Mouse (Mus musculus) hindbrain, embryonic 16.5 days (tissue): ENCODE measurements around the gene Trim28. TPM values are rescaled to one million over a fixed set of nuclear protein-coding genes. Genes with fewer than 3 reads are reported as not detected.

Source experiments
- ATAC-seq: fragments of 200-750 bp; cut with Nextera tagmentation; 2 replicates; pipeline ENCODE4 v1.8.0; 2017; ENCODE audit warnings: moderate TSS enrichment, moderate library complexity
- H3K27ac ChIP-seq: fragments of 300-500 bp; sonication (generic); 2 replicates; pipeline ENCODE4 v1.5.1; 2014; ENCODE audit warnings: low read depth, mild to moderate bottlenecking, control low read depth, low read length, moderate library complexity
- H3K27me3 ChIP-seq: fragments of 300-500 bp; sonication (generic); replicated peaks from 2 replicates; pipeline ENCODE4 v1.6.1; 2014; ENCODE audit warnings: low read length; ENCODE audit not compliant: control insufficient read depth, insufficient read depth
- H3K36me3 ChIP-seq: fragments of 300-500 bp; sonication (generic); 2 replicates; pipeline ENCODE4 v1.6.1; 2014; ENCODE audit warnings: mild to moderate bottlenecking, low read length, moderate library complexity, mixed read lengths; ENCODE audit not compliant: control insufficient read depth, insufficient read depth
- H3K4me1 ChIP-seq: fragments of 300-500 bp; sonication (generic); 2 replicates; pipeline ENCODE4 v1.6.1; 2014; ENCODE audit warnings: low read depth, low read length; ENCODE audit not compliant: control insufficient read depth, insufficient read depth
- H3K4me2 ChIP-seq: fragments of 300-500 bp; sonication (generic); 2 replicates; pipeline ENCODE4 v1.6.1; 2014; ENCODE audit warnings: mild to moderate bottlenecking, low read length, control low read depth, moderate library complexity
- H3K4me3 ChIP-seq: fragments of 300-500 bp; sonication (generic); 2 replicates; pipeline ENCODE4 v1.5.1; 2014; ENCODE audit warnings: mild to moderate bottlenecking, low read length, control low read depth, moderate library complexity
- H3K9ac ChIP-seq: fragments of 300-500 bp; sonication (generic); 2 replicates; pipeline ENCODE4 v1.6.1; 2014; ENCODE audit warnings: low read depth, mild to moderate bottlenecking, control low read depth, low read length, moderate library complexity
- H3K9me3 ChIP-seq: fragments of 300-500 bp; sonication (generic); 2 replicates; pipeline ENCODE4 v1.6.1; 2014; ENCODE audit warnings: mild to moderate bottlenecking, low read length, moderate library complexity; ENCODE audit not compliant: control insufficient read depth
- WGBS: fragments of 180-500 bp; shearing (Covaris S2); extraction: QIAGEN DNeasy Blood & Tissue Kit; methylation state at CpG from one replicate; pipeline ENCODE4 v1.1.7; 2014; 5-methylcytosine and 5-hydroxymethylcytosine counted together
- polyA plus RNA-seq: library from polyadenylated mRNA; unstranded; fragments of >200 nt; fragmentation: Nextera tagmentation; extraction: Ambion mirVana; gene quantifications from 2 replicates; pipeline ENCODE4 v1.2.1, GENCODE M21; 2015

Gene Trim28
- polyA plus RNA-seq, 1 experiment from 2014 or later, result 165 TPM

DNA sequence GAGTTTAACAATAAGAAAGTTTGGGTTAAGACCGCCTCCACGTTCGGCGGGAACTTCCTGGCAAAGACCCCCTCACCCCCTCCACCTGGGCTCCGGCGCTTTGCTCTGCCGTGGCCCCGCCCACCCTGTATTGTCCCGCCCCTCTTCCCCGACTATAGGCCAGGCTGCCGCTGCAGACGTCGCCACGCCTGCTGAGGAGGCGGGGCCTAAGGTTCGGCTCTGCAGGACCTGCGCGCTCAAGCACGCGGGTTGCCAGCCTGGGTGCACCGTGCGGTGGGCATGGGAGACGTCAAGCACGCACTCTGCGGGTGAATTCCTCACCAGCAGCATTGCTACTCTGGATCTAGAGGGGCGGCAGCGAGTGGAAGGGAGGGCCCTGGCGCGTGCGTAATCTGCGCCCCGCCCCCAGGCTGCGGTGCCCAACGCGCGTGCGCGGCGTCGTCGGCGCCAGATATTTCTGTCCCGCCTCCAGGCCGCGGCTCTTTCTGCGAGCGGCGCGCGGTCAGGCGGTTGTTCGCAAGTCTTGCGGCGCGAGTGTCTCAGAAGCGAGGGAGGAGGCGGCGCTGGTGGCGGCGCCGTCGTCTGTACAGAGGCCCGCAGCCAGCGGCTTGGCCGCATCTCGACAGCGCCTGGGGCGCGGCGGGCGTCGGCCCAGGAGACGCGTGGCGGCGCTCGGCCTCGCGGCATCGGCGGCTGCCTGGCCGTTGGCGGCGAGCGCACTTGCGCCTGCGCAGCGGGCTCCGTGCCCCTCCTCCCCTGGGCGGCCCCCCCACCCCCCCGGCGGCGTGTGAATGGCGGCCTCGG is 25.2 kb downstream of the Trim28 start:
- peak; percentile 88 for ATAC-seq
- Histone ChIP-seq H3K9me3 (no peaks in the 10 kb centered on the region), H3K36me3 (peaks cover 28% of the 10 kb centered on the region), H3K4me3 (peak overlapping the region; percentile 62), H3K4me2 (peak overlapping the region; percentile 98), H3K4me1 (peaks cover 31% of the 10 kb centered on the region), H3K9ac (peak overlapping the region; percentile 85), H3K27ac (peak overlapping the region; percentile 99), H3K27me3 (no peaks in the 10 kb centered on the region)
- 0% methylated on average over 73 of the region's 95 CpGs for whole genome bisulfite sequencing

DNA sequence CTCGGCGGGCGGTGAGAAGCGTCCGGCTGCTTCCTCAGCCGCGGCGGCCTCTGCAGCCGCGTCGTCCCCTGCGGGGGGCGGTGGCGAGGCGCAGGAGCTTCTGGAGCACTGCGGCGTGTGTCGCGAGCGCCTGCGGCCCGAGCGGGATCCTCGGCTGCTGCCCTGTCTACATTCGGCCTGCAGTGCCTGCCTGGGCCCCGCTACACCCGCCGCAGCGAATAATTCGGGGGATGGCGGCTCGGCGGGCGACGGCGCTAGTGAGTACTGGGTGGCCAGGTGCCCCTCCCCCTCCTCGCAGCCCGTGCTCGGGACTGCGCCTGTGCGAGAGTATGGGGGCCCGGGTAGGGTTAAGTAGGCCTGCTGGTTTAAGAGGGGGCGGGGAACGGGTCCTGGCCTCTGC is 25.9 kb downstream of the Trim28 start:
- 0% methylated on average over 28 of the region's 44 CpGs for WGBS
- Histone ChIP-seq H3K9ac (peak overlapping the region; percentile 85), H3K36me3 (peaks cover 35% of the 10 kb centered on the region), H3K9me3 (no peaks in the 10 kb centered on the region), H3K4me2 (peak overlapping the region; percentile 98), H3K4me1 (peaks cover 31% of the 10 kb centered on the region), H3K27me3 (no peaks in the 10 kb centered on the region), H3K4me3 (peak overlapping the region; percentile 62), H3K27ac (peak overlapping the region; percentile 99)
- peak; percentile 63 for ATAC-seq

DNA sequence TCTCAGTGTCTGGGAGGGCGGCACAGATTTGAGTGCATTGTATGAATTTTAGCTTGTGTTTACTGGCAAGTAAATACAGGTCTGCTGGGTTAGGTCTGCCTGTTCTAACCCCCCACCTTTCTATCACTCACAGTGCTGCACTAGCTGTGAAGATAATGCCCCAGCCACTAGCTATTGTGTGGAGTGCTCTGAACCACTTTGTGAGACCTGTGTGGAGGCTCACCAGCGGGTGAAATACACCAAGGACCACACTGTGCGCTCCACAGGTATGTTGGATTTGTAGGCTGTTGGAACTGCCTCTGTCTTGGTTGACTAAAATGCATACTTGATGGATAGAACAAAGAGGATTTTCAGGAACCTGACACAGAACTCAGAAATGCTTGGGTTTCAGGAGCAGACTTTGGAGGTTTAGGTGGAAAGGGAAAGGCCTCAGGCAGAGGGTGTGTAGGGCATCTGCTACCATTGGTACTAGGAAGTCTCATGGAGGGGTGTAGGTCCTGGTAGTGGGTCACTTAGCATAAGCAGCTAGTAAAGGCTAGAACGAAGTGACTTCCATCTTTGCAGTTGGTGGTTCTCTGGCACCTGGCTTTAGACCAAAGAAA is 26.7 kb downstream of the Trim28 start:
- Histone ChIP-seq H3K9ac (peak overlapping the region; percentile 85), H3K4me1 (peaks cover 31% of the 10 kb centered on the region), H3K4me3 (peak overlapping the region; percentile 62), H3K36me3 (peaks cover 43% of the 10 kb centered on the region), H3K27me3 (no peaks in the 10 kb centered on the region), H3K4me2 (peak overlapping the region; percentile 98), H3K27ac (peak overlapping the region; percentile 99), H3K9me3 (no peaks in the 10 kb centered on the region)
- no peak for ATAC-seq
- WGBS, result 29% methylated on average over 4 of the region's 4 CpGs

DNA sequence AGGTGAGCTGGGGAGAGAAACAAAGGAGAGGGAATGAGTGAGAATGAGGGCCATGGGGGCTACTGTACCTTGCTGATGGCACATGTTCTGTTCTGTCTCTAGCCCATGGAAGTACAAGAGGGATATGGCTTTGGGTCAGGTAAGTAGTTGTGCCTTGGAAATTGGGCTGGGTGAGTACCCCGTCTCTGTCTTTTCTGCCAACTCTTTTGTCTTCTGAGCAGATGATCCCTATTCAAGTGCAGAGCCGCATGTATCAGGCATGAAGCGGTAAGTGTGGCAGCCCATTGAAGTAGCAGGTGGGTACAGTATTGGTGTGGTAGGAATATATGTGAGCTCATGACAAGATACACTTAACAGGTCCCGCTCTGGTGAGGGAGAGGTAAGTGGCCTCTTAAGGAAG is 30.1 kb downstream of the Trim28 start:
- 88% methylated on average over 4 of the region's 4 CpGs for WGBS
- H3K9ac ChIP-seq, result no peak overlapping the region
- H3K36me3 ChIP-seq, result peaks cover 64% of the 10 kb centered on the region

DNA sequence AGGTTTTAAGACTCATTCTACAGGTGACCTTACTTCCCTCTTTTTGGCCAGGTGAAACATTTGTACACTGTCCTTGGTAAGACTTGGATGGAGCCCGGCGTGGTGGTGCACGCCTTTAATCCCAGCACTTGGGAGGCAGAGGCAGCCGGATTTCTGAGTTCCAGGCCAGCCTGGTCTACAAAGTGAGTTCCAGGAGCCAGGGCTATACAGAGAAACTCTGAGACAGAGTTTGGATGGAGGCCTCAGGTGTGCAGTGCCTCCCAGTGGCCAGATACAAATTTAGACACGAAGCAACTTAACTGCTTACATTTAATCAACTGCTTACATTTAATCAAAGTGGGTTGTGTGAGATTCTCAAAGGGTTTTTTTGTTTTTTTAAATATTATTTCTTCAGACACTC is 32.2 kb downstream of the Trim28 start:
- no peak for ATAC-seq
- H3K9me3 ChIP-seq, result no peaks in the 10 kb centered on the region
- no peaks in the 10 kb centered on the region for H3K27me3 ChIP-seq
- no peak overlapping the region for H3K9ac ChIP-seq
- 71% methylated on average over 5 of the region's 5 CpGs for WGBS
- H3K36me3 ChIP-seq, result peaks cover 75% of the 10 kb centered on the region
- H3K4me1 ChIP-seq, result peaks cover 30% of the 10 kb centered on the region
- no peak overlapping the region for H3K27ac ChIP-seq
- H3K4me3 ChIP-seq, result no peak overlapping the region
- H3K4me2 ChIP-seq, result no peak overlapping the region

More for the DNA sequence above, 30.1 kb downstream of the Trim28 start:
- ATAC-seq, result no peak
- no peak overlapping the region for H3K4me2 ChIP-seq
- no peaks in the 10 kb centered on the region for H3K27me3 ChIP-seq
- H3K4me3 ChIP-seq, result no peak overlapping the region
- no peaks in the 10 kb centered on the region for H3K9me3 ChIP-seq
- no peak overlapping the region for H3K27ac ChIP-seq
- H3K4me1 ChIP-seq, result peaks cover 29% of the 10 kb centered on the region

DNA sequence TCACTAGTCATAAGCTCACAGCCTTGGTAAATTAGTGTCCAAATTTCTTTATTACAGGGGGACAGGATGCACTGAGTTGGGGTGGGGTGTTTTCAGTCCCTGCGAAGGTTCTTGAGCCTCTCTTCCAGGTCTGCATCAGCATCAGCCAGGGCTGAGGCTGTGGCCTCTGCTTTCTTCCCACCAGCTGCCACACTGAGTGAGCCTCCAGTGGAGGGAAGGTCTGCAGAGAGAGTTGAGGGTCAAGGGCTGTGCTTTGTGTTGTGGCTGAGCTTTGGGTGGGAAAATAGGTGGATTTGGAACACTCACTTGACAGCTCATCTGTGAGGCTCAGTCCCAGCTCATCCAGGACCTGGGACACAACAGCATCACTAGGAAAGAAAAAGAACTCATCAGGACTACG is 33.1 kb downstream of the Trim28 start:
- Histone ChIP-seq H3K36me3 (peaks cover 70% of the 10 kb centered on the region), H3K4me1 (peaks cover 30% of the 10 kb centered on the region), H3K9me3 (no peaks in the 10 kb centered on the region), H3K9ac (no peak overlapping the region), H3K4me3 (no peak overlapping the region), H3K27me3 (no peaks in the 10 kb centered on the region), H3K4me2 (no peak overlapping the region), H3K27ac (no peak overlapping the region)
- WGBS, result 86% methylated on average over 2 of the region's 2 CpGs
- no peak for ATAC-seq

DNA sequence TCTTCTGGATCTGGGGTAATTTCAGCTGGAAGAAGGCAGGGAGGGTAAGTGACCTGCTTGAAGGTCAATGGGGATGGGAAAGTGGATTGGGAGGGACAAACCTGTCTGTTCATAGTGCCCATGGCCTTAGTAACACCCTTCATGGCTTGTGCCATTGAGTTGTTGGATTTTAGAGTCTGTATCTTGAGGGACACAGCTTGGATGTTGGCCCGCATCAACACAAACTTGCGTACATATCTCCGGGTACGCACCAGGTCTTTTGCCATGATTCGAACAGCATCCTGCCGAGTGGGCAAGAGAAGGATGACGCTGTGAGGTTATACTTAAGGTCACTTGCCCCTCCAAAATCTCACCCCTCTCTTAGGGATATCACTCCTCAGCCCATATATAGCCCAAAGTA is 33.6 kb downstream of the Trim28 start:
- Histone ChIP-seq H3K9me3 (no peaks in the 10 kb centered on the region), H3K27me3 (no peaks in the 10 kb centered on the region), H3K4me2 (no peak overlapping the region), H3K9ac (no peak overlapping the region), H3K36me3 (peaks cover 64% of the 10 kb centered on the region), H3K4me3 (no peak overlapping the region), H3K4me1 (peaks cover 29% of the 10 kb centered on the region), H3K27ac (no peak overlapping the region)
- ATAC-seq, result no peak
- WGBS, result 93% methylated on average over 7 of the region's 7 CpGs

DNA sequence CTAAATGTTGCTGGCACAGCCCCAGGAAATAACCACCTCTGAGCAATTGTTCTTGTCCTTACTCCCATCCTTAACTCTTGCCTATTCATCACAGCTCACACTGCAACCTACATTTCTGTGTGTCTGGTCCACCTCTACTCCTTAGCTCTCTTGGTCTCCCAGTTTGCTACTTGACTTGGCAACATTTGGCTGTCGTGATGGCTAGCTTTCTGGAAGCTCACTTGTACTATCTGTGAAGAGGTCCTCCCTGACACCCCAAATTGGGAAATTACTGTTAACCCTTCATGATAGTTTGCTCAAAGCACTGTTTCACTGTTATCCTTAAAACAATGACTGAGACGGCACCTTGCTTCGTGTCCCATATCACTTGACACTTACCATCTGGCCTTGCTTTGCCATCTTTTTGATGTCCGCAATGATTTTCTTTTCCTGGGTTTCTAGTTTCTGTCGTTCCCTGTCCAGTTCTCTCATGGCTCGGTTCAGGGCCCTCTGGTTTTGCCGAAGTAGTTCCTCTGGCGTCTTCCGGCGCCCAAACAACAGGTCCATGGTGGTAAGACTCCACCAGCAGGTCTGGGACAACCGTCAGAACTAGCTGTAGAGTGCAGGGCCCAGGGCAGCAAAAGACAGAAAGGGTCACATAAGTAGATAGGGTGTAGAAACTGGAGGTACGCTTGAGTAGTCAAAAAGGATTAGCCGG is 34.7 kb downstream of the Trim28 start:
- ATAC-seq, result no peak
- H3K4me3 ChIP-seq, result peak overlapping the region; percentile 66
- H3K9ac ChIP-seq, result peak overlapping the region; percentile 81
- H3K36me3 ChIP-seq, result peaks cover 57% of the 10 kb centered on the region
- WGBS, result 50% methylated on average over 13 of the region's 13 CpGs
- no peaks in the 10 kb centered on the region for H3K27me3 ChIP-seq
- H3K27ac ChIP-seq, result peak overlapping the region; percentile 95
- peak overlapping the region; percentile 95 for H3K4me2 ChIP-seq
- H3K4me1 ChIP-seq, result peaks cover 29% of the 10 kb centered on the region
- H3K9me3 ChIP-seq, result no peaks in the 10 kb centered on the region
